Mouse (Mus musculus) heart, adult 2 months (tissue): Measurements from ENCODE around the gene Exph5.

ENCODE experiments used
- EP300 ChIP-seq: fragments of 200-500 bp; IDR thresholded peaks from 2 replicates; pipeline ENCODE4 v1.6.1; 2011; ENCODE audit warnings: low read depth, low read length, control low read depth; ENCODE audit not compliant: insufficient read depth
- POLR2A ChIP-seq: fragments of 200-500 bp; IDR thresholded peaks from 2 replicates; pipeline ENCODE4 v1.6.1; 2011; ENCODE audit warnings: mild to moderate bottlenecking, low read depth, low read length, control low read depth; ENCODE audit not compliant: insufficient read depth

GRCm38 (mm10) chr9:53384873-53385272 is 83.4 kb downstream of the Exph5 start:
- TF ChIP-seq POLR2A (no peak), EP300 (no peak)
